Mouse (Mus musculus) hindbrain, embryonic 16.5 days (tissue): ENCODE data around the gene Eomes. TPM values are rescaled to one million over a fixed set of nuclear protein-coding genes. Genes with fewer than 3 reads are reported as not detected.

Source experiments
- ATAC-seq: fragments of 200-750 bp; cut with Nextera tagmentation; 2 replicates; pipeline ENCODE4 v1.8.0; 2017; ENCODE audit warnings: moderate TSS enrichment, moderate library complexity
- H3K27ac ChIP-seq: fragments of 300-500 bp; sonication (generic); 2 replicates; pipeline ENCODE4 v1.5.1; 2014; ENCODE audit warnings: low read depth, mild to moderate bottlenecking, control low read depth, low read length, moderate library complexity
- H3K27me3 ChIP-seq: fragments of 300-500 bp; sonication (generic); replicated peaks from 2 replicates; pipeline ENCODE4 v1.6.1; 2014; ENCODE audit warnings: low read length; ENCODE audit not compliant: control insufficient read depth, insufficient read depth
- H3K36me3 ChIP-seq: fragments of 300-500 bp; sonication (generic); 2 replicates; pipeline ENCODE4 v1.6.1; 2014; ENCODE audit warnings: mild to moderate bottlenecking, low read length, moderate library complexity, mixed read lengths; ENCODE audit not compliant: control insufficient read depth, insufficient read depth
- H3K4me1 ChIP-seq: fragments of 300-500 bp; sonication (generic); 2 replicates; pipeline ENCODE4 v1.6.1; 2014; ENCODE audit warnings: low read depth, low read length; ENCODE audit not compliant: control insufficient read depth, insufficient read depth
- H3K4me2 ChIP-seq: fragments of 300-500 bp; sonication (generic); 2 replicates; pipeline ENCODE4 v1.6.1; 2014; ENCODE audit warnings: mild to moderate bottlenecking, low read length, control low read depth, moderate library complexity
- H3K4me3 ChIP-seq: fragments of 300-500 bp; sonication (generic); 2 replicates; pipeline ENCODE4 v1.5.1; 2014; ENCODE audit warnings: mild to moderate bottlenecking, low read length, control low read depth, moderate library complexity
- H3K9ac ChIP-seq: fragments of 300-500 bp; sonication (generic); 2 replicates; pipeline ENCODE4 v1.6.1; 2014; ENCODE audit warnings: low read depth, mild to moderate bottlenecking, control low read depth, low read length, moderate library complexity
- H3K9me3 ChIP-seq: fragments of 300-500 bp; sonication (generic); 2 replicates; pipeline ENCODE4 v1.6.1; 2014; ENCODE audit warnings: mild to moderate bottlenecking, low read length, moderate library complexity; ENCODE audit not compliant: control insufficient read depth
- WGBS: fragments of 180-500 bp; shearing (Covaris S2); extraction: QIAGEN DNeasy Blood & Tissue Kit; methylation state at CpG from one replicate; pipeline ENCODE4 v1.1.7; 2014; 5-methylcytosine and 5-hydroxymethylcytosine counted together
- polyA plus RNA-seq: library from polyadenylated mRNA; unstranded; fragments of >200 nt; fragmentation: Nextera tagmentation; extraction: Ambion mirVana; gene quantifications from 2 replicates; pipeline ENCODE4 v1.2.1, GENCODE M21; 2015

Eomes gene
- polyA plus RNA-seq, 1 experiment from 2014 or later = 3.1 TPM

DNA sequence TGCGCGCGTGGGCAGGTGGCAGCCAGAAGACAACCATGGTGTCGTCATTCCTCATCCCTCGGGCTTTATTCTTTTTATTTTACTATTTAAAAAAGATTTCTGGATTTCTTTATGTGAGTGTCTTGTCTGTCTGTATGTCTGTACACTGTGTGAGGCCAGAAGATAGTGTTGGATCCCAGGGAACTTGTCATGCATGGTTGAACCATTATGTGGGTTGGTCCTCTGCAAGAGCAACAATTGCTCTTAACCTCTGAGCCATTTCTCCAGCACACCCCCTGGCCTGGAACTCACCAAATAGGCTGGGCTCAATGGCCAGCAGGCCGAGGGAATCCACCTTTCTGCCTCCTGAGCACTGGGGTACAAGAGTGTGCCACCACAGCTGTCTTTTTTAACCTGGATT, 29.5 kb downstream of the Eomes start:
- no peaks in the 10 kb centered on the region for H3K9me3 ChIP-seq
- H3K4me1 ChIP-seq = peaks cover 19% of the 10 kb centered on the region
- peak overlapping the region; percentile 88; the same call in 1 of the 2 replicates for H3K4me3 ChIP-seq
- H3K27ac ChIP-seq = no peak overlapping the region
- no peak for ATAC-seq
- peak overlapping the region; percentile 94 for H3K4me2 ChIP-seq
- 70% methylated on average over 6 of the region's 6 CpGs for WGBS
- H3K9ac ChIP-seq = 0 out of 2 replicates have a peak overlapping the region, but pooled peaks have one; percentile 24
- no peaks in the 10 kb centered on the region for H3K36me3 ChIP-seq
- no peaks in the 10 kb centered on the region for H3K27me3 ChIP-seq

DNA sequence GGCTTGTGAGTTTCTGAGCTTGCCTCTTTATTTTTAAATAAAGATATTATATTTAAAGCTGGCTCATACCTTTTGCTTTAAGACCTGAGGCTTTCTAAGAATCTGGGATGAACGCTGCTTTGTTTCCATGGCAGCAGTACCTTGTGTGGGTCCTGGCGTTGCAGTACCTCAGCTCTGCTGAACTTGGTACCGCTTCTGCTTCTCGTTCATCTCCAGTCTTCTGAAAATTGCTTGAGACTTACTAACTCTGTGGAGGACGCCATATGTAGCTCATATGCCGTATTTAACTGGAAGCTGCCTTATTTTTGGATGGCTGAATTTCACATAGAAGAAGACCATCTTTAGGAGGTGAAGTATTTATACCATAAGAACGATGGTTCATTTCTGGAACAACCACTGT, 30.6 kb downstream of the Eomes start:
- Histone ChIP-seq H3K4me1 (peaks cover 19% of the 10 kb centered on the region), H3K9ac (no peak overlapping the region), H3K4me3 (no peak overlapping the region), H3K27me3 (no peaks in the 10 kb centered on the region), H3K36me3 (no peaks in the 10 kb centered on the region), H3K9me3 (no peaks in the 10 kb centered on the region), H3K27ac (no peak overlapping the region), H3K4me2 (no peak overlapping the region)
- 85% methylated on average over 7 of the region's 7 CpGs for WGBS
- ATAC-seq = no peak

DNA sequence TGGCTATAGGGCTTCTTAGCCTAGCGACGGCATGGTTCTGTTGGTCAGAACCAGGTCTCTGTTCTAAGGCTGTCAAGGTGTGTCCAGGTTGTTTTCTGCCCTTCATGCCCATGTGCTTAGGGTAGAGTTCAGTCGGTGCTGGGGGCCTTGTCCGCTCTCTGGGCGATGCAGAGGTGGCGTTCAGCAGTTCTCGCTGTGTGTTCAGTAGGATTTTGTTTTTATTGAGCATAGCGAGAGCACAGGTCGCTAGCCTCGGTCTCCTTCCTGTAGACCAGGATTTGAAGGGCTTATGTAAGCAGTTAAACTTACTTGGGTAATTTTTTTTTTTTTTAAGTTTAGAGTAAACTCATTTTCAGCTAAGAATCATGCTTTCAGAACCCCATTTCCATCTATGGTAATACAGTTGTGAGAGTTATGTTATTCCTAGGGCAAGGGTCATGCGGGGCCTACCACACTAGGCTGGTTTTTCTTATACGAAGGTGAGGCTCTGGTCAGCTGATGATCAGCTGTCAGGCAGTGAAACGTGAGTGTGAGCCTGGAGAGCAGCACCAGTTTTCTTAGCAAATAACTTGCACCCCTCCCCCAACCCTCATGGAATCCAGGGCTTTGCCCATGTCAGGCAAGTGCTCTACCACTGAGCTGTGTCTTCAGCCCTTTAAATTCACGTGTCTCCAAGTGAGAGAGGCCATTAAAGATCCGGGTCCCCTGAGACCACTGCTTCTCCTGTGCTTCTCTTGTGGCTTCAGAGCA, 33.1 kb downstream of the Eomes start:
- WGBS = 81% methylated on average over 15 of the region's 15 CpGs

DNA sequence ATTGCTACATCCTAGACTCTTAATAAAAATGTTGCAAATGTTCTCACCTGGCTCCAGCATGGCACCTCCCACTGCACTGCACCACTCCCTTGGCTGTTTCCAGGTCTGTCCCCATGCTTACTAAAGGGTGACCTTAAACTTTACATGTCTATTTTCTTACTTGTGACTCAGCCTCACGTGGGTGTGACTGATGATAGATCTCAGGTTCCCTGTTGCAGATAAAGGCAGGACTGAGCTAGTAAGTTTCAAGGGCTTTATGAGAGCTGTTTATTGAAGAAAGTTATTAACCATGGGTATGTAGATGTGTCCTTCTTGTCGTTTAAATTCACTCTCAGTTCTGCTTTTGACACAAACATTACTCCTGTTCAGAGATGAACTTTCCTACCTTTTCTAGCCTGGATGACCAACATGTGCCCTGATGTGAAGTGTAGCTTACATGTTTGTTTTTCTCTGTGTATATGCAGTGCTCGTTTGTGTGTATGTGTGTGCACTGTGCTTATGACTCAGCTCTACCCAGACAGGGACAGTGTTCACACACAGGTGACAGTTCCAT, 34.7 kb downstream of the Eomes start:
- WGBS = 89% methylated on average over 3 of the region's 3 CpGs
- no peak overlapping the region for H3K27ac ChIP-seq
- peaks cover 11% of the 10 kb centered on the region for H3K4me1 ChIP-seq
- no peaks in the 10 kb centered on the region for H3K27me3 ChIP-seq
- peaks cover 9% of the 10 kb centered on the region for H3K36me3 ChIP-seq
- no peak overlapping the region for H3K4me2 ChIP-seq
- H3K9ac ChIP-seq = no peak overlapping the region
- H3K4me3 ChIP-seq = no peak overlapping the region
- no peaks in the 10 kb centered on the region for H3K9me3 ChIP-seq
- ATAC-seq = no peak

More for the DNA sequence above, 33.1 kb downstream of the Eomes start:
- H3K4me2 ChIP-seq = no peak overlapping the region
- no peak overlapping the region for H3K27ac ChIP-seq
- no peak overlapping the region for H3K4me3 ChIP-seq
- H3K4me1 ChIP-seq = peaks cover 19% of the 10 kb centered on the region
- no peaks in the 10 kb centered on the region for H3K27me3 ChIP-seq
- H3K9ac ChIP-seq = no peak overlapping the region
- ATAC-seq = no peak
- H3K36me3 ChIP-seq = peaks cover 9% of the 10 kb centered on the region
- no peaks in the 10 kb centered on the region for H3K9me3 ChIP-seq

DNA sequence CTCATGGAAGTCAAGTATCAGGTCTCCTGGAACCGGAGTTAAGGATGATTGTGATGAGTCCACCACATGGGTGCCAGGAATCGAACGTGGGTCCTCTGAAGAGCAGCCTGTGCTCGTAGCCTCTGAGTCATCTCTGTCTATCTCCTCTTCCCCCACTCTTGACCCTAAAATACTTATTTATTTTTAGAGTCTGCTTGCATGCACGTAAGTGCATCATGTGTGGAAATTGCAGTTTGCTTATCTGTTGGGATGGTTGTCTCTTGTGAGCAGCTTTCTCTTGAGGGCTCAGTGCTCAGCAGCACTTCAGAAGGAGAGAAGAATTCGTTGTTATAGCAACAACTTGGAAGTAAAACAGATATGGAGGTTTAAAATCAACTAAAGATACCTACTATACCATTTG, 37.5 kb downstream of the Eomes start:
- Histone ChIP-seq H3K27ac (no peak overlapping the region), H3K9ac (no peak overlapping the region), H3K36me3 (peaks cover 9% of the 10 kb centered on the region), H3K9me3 (no peaks in the 10 kb centered on the region), H3K4me2 (no peak overlapping the region), H3K4me3 (no peak overlapping the region), H3K27me3 (no peaks in the 10 kb centered on the region), H3K4me1 (no peaks in the 10 kb centered on the region)
- no peak for ATAC-seq
- 89% methylated on average over 6 of the region's 6 CpGs for WGBS

- Histone ChIP-seq H3K4me1 (no peaks in the 10 kb centered on the region), H3K9ac (no peak overlapping the region), H3K27me3 (no peaks in the 10 kb centered on the region), H3K4me2 (no peak overlapping the region), H3K27ac (no peak overlapping the region), H3K9me3 (no peaks in the 10 kb centered on the region), H3K36me3 (peaks cover 9% of the 10 kb centered on the region), H3K4me3 (no peak overlapping the region)
- no peak for ATAC-seq
- 98% methylated on average over 3 of the region's 3 CpGs for WGBS
Observed at GRCm38 (mm10) chr9:118516162-118516561, 38.1 kb downstream of the Eomes start.

DNA sequence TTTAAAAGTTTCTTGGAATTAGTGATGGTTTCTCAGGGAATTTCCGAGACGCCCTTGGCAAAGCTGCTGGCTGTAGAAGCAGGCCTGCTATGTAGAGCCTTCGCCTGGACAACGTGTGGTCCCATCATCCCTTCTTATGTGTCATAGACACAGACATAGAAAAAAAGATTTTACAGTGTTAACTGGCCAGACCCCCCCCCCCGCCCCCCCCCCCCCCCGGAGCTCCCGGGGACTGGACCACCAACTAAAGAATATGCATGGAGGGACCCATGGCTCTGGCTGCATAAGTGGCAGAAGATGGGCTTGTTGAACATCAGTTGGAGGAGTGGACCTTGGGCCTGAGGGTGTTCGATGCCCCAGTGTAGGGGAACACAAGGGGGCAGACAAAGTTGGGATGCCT, 39.6 kb downstream of the Eomes start:
- H3K4me1 ChIP-seq = no peaks in the 10 kb centered on the region
- H3K9me3 ChIP-seq = no peaks in the 10 kb centered on the region
- 81% methylated on average over 6 of the region's 8 CpGs for WGBS
- peaks cover 9% of the 10 kb centered on the region for H3K36me3 ChIP-seq
- H3K4me2 ChIP-seq = no peak overlapping the region
- no peak overlapping the region for H3K9ac ChIP-seq
- no peak for ATAC-seq
- H3K4me3 ChIP-seq = no peak overlapping the region
- H3K27me3 ChIP-seq = no peaks in the 10 kb centered on the region
- no peak overlapping the region for H3K27ac ChIP-seq

DNA sequence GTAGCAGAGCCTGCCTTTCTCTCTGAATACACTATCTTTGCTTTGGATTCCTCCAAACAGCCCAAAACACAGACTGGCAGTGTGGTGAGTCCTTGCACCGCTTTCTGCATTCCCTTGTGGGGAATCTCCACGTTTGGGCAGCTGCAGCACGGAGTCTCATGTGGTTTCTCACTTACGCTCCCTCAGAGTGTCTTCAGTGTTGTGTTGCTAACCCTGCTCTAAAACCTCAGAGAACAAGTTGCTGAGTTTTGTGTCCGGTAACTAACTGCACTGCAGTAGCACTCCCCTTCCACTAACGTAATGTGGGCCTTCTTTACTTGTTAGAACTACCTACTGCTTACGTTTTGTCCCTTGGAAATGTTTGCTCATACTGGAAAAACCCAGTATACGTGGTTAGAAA, 41.1 kb downstream of the Eomes start:
- no peak overlapping the region for H3K9ac ChIP-seq
- H3K36me3 ChIP-seq = peaks cover 9% of the 10 kb centered on the region
- H3K4me3 ChIP-seq = no peak overlapping the region
- no peaks in the 10 kb centered on the region for H3K4me1 ChIP-seq
- no peak overlapping the region for H3K4me2 ChIP-seq
- no peak for ATAC-seq
- H3K27ac ChIP-seq = no peak overlapping the region
- no peaks in the 10 kb centered on the region for H3K9me3 ChIP-seq
- H3K27me3 ChIP-seq = no peaks in the 10 kb centered on the region
- WGBS = 69% methylated on average over 8 of the region's 8 CpGs

DNA sequence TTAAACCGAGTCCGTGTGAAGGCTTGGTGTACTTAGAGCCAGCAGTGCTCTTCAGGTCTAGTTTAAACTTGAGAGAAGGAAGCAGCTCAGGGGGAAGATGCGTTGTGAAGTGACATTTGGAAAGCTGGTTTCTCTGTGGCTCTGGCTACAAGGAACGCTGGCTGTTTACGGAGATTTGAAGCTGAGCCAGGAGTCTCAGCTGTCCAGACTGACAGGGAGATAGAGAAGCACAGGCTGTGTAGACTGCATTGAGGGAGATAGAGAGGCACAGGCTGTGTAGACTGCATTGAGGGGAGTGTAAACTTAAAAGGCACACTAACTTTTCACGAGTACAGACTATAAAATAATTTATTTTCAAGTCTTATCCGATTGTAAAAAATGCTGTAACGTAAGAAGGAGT, 42.0 kb downstream of the Eomes start:
- 59% methylated on average over 8 of the region's 8 CpGs for WGBS
- Histone ChIP-seq H3K27ac (no peak overlapping the region), H3K9me3 (no peaks in the 10 kb centered on the region), H3K9ac (no peak overlapping the region), H3K27me3 (no peaks in the 10 kb centered on the region), H3K4me2 (no peak overlapping the region), H3K36me3 (peaks cover 7% of the 10 kb centered on the region), H3K4me1 (no peaks in the 10 kb centered on the region), H3K4me3 (no peak overlapping the region)
- ATAC-seq = no peak
